Mouse (Mus musculus): ENCODE measurements around the gene Unc5b. TPM values are rescaled to one million over a fixed set of nuclear protein-coding genes. Genes with fewer than 3 reads are reported as not detected.
A peak's percentile ranks its signal among the peaks of the same experiment; 100 is the strongest.

The Unc5b gene
- polyA plus RNA-seq, 1 experiment from 2014 or later = 7.3 TPM

- Histone ChIP-seq H3K27ac (ENCODE audit: low read length) (no peak overlapping the region), H3K9me3 (ENCODE audit: control insufficient read depth, low read length) (no peaks in the 10 kb centered on the region), H3K36me3 (ENCODE audit: control insufficient read depth, insufficient read depth, low read length) (no peaks in the 10 kb centered on the region), H3K9ac (ENCODE audit: low read length) (no peak overlapping the region), H3K27me3 (ENCODE audit: control insufficient read depth, insufficient read depth, low read depth, low read length) (peaks cover 18% of the 10 kb centered on the region), H3K4me2 (ENCODE audit: low read depth, low read length) (no peak overlapping the region), H3K4me3 (ENCODE audit: low read length) (no peak overlapping the region), H3K4me1 (replicated peaks; ENCODE audit: control insufficient read depth, insufficient read depth, low read length) (peaks cover 30% of the 10 kb centered on the region)
- 77% methylated on average over 12 of the region's 12 CpGs for WGBS
- no peak for ATAC-seq (ENCODE audit: low read depth)
Measured at GRCm38 (mm10) chr10:60832664-60833173, 1.3 kb upstream of the Unc5b start.

DNA sequence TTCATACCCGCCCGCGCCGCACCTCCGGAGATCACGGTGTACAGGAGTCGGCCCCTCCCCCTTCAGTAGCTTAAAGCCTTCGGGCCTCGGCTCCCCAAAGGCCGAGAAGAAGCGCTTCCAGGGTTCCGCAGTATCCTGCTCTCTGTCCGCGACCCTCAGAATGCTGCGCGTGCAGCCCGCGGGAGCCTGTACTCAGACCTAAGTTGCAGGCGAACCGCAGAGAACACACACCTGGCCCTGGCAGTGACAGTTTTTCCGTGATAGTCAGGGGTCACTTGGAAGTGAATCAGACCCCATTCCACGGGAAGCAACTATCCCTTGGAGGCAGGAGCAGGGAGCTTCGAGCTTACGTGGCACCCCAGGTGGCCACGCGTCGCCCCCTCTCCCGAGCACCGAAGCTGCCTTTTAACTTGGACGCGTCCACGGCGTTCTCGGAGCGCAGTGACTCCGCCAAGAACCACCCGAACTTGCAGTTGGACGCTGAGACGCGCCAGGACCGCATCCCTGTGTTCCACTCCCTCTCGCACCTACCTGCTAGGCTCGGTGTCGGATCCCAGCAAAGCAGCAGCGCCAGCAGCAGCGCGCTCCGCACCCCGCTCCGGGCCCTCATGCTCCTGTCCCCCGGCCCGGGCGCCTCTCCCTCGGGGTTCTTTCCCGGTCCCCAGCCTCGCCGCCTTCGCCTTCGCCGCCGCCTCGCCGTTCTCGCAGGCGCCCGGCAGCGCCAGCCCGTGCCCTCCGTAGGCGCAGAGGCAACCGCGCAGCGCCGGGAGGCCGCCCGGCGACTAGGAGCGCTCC lies 628 bp downstream of the Unc5b start:
- H3K4me2 ChIP-seq (ENCODE audit: low read depth, low read length) = peak overlapping the region; percentile 94
- peaks cover 18% of the 10 kb centered on the region for H3K27me3 ChIP-seq (ENCODE audit: control insufficient read depth, insufficient read depth, low read depth, low read length)
- no peaks in the 10 kb centered on the region for H3K9me3 ChIP-seq (ENCODE audit: control insufficient read depth, low read length)
- H3K36me3 ChIP-seq (ENCODE audit: control insufficient read depth, insufficient read depth, low read length) = no peaks in the 10 kb centered on the region
- H3K9ac ChIP-seq (ENCODE audit: low read length) = peak overlapping the region; percentile 83
- H3K27ac ChIP-seq (ENCODE audit: low read length) = peak overlapping the region; percentile 86
- ATAC-seq (ENCODE audit: low read depth) = peak; percentile 24
- peaks cover 44% of the 10 kb centered on the region for H3K4me1 ChIP-seq (replicated peaks; ENCODE audit: control insufficient read depth, insufficient read depth, low read length)
- peak overlapping the region; percentile 79 for H3K4me3 ChIP-seq (ENCODE audit: low read length)
- WGBS = 0% methylated on average over 78 of the region's 78 CpGs

DNA sequence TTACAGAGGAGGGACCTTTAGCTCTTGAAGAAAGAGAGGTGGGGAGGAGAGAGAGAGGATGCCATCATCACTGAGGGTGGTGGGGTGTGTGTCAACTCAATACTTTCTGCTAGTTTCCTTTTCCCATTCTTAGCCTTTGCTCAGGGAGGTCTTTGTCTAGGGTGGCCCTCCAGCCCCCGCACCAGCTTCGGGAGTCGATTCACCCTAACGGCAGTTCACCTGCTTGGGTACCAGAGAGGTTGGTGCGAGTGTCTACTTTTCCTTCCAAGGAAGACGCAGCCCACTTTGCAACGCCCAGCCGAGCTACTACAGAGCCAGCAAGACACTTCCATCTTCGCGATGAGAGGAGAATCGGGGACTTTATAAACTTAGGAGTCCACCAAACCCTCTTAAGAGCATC lies 1.4 kb downstream of the Unc5b start:
- peak overlapping the region; percentile 83 for H3K9ac ChIP-seq (ENCODE audit: low read length)

GRCm38 (mm10) chr10:60829071-60829470 lies 2.3 kb downstream of the Unc5b start:
- Histone ChIP-seq H3K27me3 (ENCODE audit: control insufficient read depth, insufficient read depth, low read depth, low read length) (peaks cover 12% of the 10 kb centered on the region), H3K36me3 (ENCODE audit: control insufficient read depth, insufficient read depth, low read length) (no peaks in the 10 kb centered on the region), H3K4me1 (replicated peaks; ENCODE audit: control insufficient read depth, insufficient read depth, low read length) (peaks cover 44% of the 10 kb centered on the region), H3K9me3 (ENCODE audit: control insufficient read depth, low read length) (no peaks in the 10 kb centered on the region), H3K9ac (ENCODE audit: low read length) (no peak overlapping the region), H3K27ac (ENCODE audit: low read length) (no peak overlapping the region), H3K4me3 (ENCODE audit: low read length) (peak overlapping the region; percentile 79), H3K4me2 (ENCODE audit: low read depth, low read length) (peak overlapping the region; percentile 94)
- no peak for ATAC-seq (ENCODE audit: low read depth)
- 56% methylated on average over 6 of the region's 6 CpGs for WGBS

More for the DNA sequence above, 1.4 kb downstream of the Unc5b start:
- peak overlapping the region; percentile 79 for H3K4me3 ChIP-seq (ENCODE audit: low read length)
- no peaks in the 10 kb centered on the region for H3K9me3 ChIP-seq (ENCODE audit: control insufficient read depth, low read length)
- H3K36me3 ChIP-seq (ENCODE audit: control insufficient read depth, insufficient read depth, low read length) = no peaks in the 10 kb centered on the region
- 1% methylated on average over 11 of the region's 11 CpGs for WGBS
- H3K27ac ChIP-seq (ENCODE audit: low read length) = no peak overlapping the region
- H3K27me3 ChIP-seq (ENCODE audit: control insufficient read depth, insufficient read depth, low read depth, low read length) = peaks cover 14% of the 10 kb centered on the region
- H3K4me1 ChIP-seq (replicated peaks; ENCODE audit: control insufficient read depth, insufficient read depth, low read length) = peaks cover 44% of the 10 kb centered on the region
- no peak for ATAC-seq (ENCODE audit: low read depth)
- H3K4me2 ChIP-seq (ENCODE audit: low read depth, low read length) = peak overlapping the region; percentile 94

DNA sequence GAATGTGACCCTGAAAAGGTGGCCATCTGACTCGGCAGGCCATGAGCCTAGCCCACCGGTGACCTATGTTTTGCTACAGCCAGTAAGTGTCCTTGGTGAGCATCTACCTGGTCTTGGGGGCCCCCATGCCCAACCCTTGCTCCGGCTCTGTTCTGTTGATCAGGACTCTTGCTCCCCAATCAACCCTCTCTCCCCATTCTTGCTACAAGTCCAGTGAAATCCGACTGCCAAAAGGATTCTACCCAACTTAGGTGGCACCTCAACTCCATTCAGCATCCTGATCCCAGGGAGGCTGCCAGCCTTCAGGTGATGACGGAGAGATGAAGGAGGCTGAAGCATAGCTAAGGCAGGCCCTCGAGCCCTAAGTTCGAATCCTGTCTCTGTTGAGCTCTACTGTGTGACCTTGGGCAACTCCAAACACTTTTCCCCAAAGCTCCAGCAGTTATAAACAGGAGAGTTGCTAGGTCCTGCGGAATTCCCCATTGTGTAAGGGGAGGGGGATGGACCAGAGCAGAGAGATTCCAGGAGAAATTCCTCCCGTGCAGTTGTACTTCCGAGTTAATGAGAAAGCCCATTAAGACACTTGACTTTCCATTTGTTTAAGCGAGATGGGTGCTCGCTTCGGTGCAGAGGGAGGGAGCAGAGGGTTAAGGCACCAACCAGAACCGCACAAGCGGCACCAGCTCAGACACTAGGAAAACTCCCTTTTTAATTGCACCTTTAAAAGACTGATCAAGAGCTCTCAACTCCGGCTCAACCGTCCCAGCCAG lies 3.3 kb downstream of the Unc5b start:
- H3K9ac ChIP-seq (ENCODE audit: low read length) = 0 out of 2 replicates have a peak overlapping the region, but pooled peaks have one; percentile 4
- H3K9me3 ChIP-seq (ENCODE audit: control insufficient read depth, low read length) = no peaks in the 10 kb centered on the region
- H3K27ac ChIP-seq (ENCODE audit: low read length) = no peak overlapping the region
- peaks cover 46% of the 10 kb centered on the region for H3K4me1 ChIP-seq (replicated peaks; ENCODE audit: control insufficient read depth, insufficient read depth, low read length)
- H3K4me3 ChIP-seq (ENCODE audit: low read length) = peak overlapping the region; percentile 9; the same call in 1 of the 2 replicates
- no peak for ATAC-seq (ENCODE audit: low read depth)
- H3K4me2 ChIP-seq (ENCODE audit: low read depth, low read length) = peak overlapping the region; percentile 94
- WGBS = 43% methylated on average over 17 of the region's 17 CpGs
- no peaks in the 10 kb centered on the region for H3K36me3 ChIP-seq (ENCODE audit: control insufficient read depth, insufficient read depth, low read length)
- peaks cover 9% of the 10 kb centered on the region for H3K27me3 ChIP-seq (ENCODE audit: control insufficient read depth, insufficient read depth, low read depth, low read length)

DNA sequence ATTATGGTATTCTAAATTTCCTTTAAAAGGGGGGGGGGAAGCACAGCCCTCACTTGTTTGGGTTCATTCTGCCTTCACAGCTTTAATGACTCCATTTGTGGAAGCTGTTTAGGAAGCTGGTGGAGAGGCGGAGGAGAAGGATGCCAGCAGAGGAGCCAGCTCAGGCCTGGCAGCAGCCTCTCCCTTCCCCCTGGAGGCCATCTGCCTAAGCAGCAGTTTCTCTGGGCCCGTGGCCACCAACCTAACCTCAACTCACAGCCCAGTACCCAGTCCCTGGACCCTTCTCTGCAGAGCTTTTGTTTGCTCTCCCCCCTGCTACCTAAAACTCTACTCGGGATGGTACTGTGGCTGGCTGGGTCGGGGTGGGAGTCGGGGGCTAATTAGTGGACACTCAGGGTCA lies 4.1 kb downstream of the Unc5b start:
- no peak for ATAC-seq (ENCODE audit: low read depth)
- Histone ChIP-seq H3K4me2 (ENCODE audit: low read depth, low read length) (peak overlapping the region; percentile 88), H3K9ac (ENCODE audit: low read length) (peak overlapping the region; percentile 65), H3K4me1 (replicated peaks; ENCODE audit: control insufficient read depth, insufficient read depth, low read length) (peaks cover 46% of the 10 kb centered on the region), H3K4me3 (ENCODE audit: low read length) (peak overlapping the region; percentile 51), H3K36me3 (ENCODE audit: control insufficient read depth, insufficient read depth, low read length) (no peaks in the 10 kb centered on the region), H3K9me3 (ENCODE audit: control insufficient read depth, low read length) (no peaks in the 10 kb centered on the region), H3K27me3 (ENCODE audit: control insufficient read depth, insufficient read depth, low read depth, low read length) (peaks cover 1% of the 10 kb centered on the region; the same call in 1 of the 2 replicates), H3K27ac (ENCODE audit: low read length) (no peak overlapping the region)
- WGBS = 25% methylated on average over 5 of the region's 5 CpGs

DNA sequence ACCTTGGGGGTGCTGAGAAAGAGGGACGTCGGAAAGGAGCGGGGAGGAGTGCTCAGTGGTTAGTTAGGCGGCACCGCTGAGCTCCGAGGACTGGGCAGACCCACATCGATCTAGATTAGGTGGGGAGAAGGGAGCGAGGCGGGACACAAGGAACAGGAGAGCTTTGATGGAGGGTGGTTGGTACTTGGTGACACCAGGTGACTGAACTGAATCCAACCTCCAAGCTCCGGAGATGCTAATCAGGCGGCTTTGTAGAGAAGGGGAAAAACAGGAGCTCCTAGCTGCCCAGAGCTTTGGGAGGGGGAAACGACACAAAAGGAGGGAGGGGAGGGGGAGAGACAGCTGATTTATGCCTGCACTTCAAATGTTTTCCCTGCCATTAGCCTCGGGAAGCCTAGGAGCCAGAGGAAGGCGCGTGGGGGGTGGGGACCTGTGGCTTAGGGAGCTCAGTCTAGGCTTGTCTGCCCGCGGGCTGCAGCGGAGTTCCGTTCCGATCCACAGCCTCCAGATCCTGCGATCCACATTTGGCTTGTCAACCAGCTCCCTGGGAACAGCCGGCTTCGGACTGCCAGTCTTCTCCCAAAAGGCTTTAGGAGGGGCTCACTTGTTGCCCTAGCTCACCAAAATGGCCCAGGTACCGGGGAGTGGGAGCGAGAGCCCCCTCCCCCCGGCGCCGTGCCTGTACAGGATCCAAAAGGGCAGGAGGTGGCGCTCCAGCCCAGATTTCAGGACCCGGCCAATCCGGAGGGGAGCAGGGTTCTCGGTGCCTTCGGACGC lies 4.7 kb downstream of the Unc5b start:
- no peaks in the 10 kb centered on the region; the same call in 1 of the 2 replicates for H3K27me3 ChIP-seq (ENCODE audit: control insufficient read depth, insufficient read depth, low read depth, low read length)
- no peaks in the 10 kb centered on the region for H3K36me3 ChIP-seq (ENCODE audit: control insufficient read depth, insufficient read depth, low read length)
- peak overlapping the region; percentile 88 for H3K4me2 ChIP-seq (ENCODE audit: low read depth, low read length)
- peaks cover 46% of the 10 kb centered on the region for H3K4me1 ChIP-seq (replicated peaks; ENCODE audit: control insufficient read depth, insufficient read depth, low read length)
- WGBS = 4% methylated on average over 34 of the region's 34 CpGs
- H3K9me3 ChIP-seq (ENCODE audit: control insufficient read depth, low read length) = no peaks in the 10 kb centered on the region
- ATAC-seq (ENCODE audit: low read depth) = no peak
- peak overlapping the region; percentile 65 for H3K9ac ChIP-seq (ENCODE audit: low read length)
- H3K27ac ChIP-seq (ENCODE audit: low read length) = no peak overlapping the region
- H3K4me3 ChIP-seq (ENCODE audit: low read length) = peak overlapping the region; percentile 51

DNA sequence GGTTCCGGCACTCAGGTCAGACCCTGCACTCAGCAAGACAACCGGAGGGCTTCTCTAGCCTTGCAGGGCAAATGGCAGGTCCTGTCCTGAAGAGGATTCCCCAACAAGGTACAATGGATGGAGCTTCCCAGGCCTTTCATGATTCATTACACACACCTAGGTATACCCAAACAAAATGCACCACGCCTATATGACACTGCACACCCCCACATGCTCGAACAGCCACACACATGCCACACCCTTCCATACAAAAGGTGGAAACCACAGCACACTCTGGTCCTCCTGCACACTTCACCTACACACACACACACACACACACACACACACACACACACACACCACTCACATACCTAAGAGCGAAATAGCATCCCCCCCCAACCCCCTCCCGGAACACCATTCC lies 5.4 kb downstream of the Unc5b start:
- WGBS = 42% methylated on average over 6 of the region's 6 CpGs
- ATAC-seq (ENCODE audit: low read depth) = no peak

More for the DNA sequence above, 5.4 kb downstream of the Unc5b start:
- Histone ChIP-seq H3K27ac (ENCODE audit: low read length) (no peak overlapping the region), H3K36me3 (ENCODE audit: control insufficient read depth, insufficient read depth, low read length) (no peaks in the 10 kb centered on the region), H3K9ac (ENCODE audit: low read length) (no peak overlapping the region), H3K27me3 (ENCODE audit: control insufficient read depth, insufficient read depth, low read depth, low read length) (no peaks in the 10 kb centered on the region; the same call in 1 of the 2 replicates), H3K4me1 (replicated peaks; ENCODE audit: control insufficient read depth, insufficient read depth, low read length) (peaks cover 46% of the 10 kb centered on the region), H3K9me3 (ENCODE audit: control insufficient read depth, low read length) (no peaks in the 10 kb centered on the region), H3K4me2 (ENCODE audit: low read depth, low read length) (peak overlapping the region; percentile 88; the same call in 1 of the 2 replicates), H3K4me3 (ENCODE audit: low read length) (0 out of 2 replicates have a peak overlapping the region, but pooled peaks have one; percentile 51)
